Mouse (Mus musculus) small intestine, adult 2 months (tissue): Measurements from ENCODE around the gene Mpzl1. TPM values are rescaled to one million over a fixed set of nuclear protein-coding genes. Genes with fewer than 3 reads are reported as not detected.
A peak's percentile ranks its signal among the peaks of the same experiment; 100 is the strongest.

Source experiments
- H3K27ac ChIP-seq: fragments of 200-500 bp; 2 replicates; pipeline ENCODE4 v1.5.1; 2012; ENCODE audit warnings: low read depth, low read length, control low read depth, inconsistent platforms; ENCODE audit not compliant: insufficient read depth
- H3K27me3 ChIP-seq: fragments of 200-500 bp; 2 replicates; pipeline ENCODE4 v1.6.1; 2012; ENCODE audit warnings: mild to moderate bottlenecking, moderate library complexity, low read length, inconsistent platforms; ENCODE audit not compliant: control insufficient read depth, insufficient read depth
- H3K36me3 ChIP-seq: fragments of 200-500 bp; 2 replicates; pipeline ENCODE4 v1.6.1; 2012; ENCODE audit warnings: mild to moderate bottlenecking, low read length, control low read depth, inconsistent platforms; ENCODE audit not compliant: control insufficient read depth, insufficient read depth
- H3K4me1 ChIP-seq: fragments of 200-500 bp; 2 replicates; pipeline ENCODE4 v1.6.1; 2012; ENCODE audit warnings: low read length, inconsistent platforms, mixed read lengths; ENCODE audit not compliant: control insufficient read depth, insufficient read depth, insufficient read length
- H3K4me3 ChIP-seq: fragments of 200-500 bp; 2 replicates; pipeline ENCODE4 v1.5.1; 2012; ENCODE audit warnings: low read depth, mild to moderate bottlenecking, control low read depth, inconsistent platforms, low read length, moderate library complexity
- CTCF ChIP-seq: fragments of 200-500 bp; IDR thresholded peaks from 2 replicates; pipeline ENCODE4 v1.5.1; 2012; ENCODE audit warnings: low read depth, mild to moderate bottlenecking, control low read depth, inconsistent platforms, low read length, moderate library complexity, mixed read lengths; ENCODE audit not compliant: insufficient replicate concordance, insufficient read length; ENCODE audit errors: extremely low read depth
- POLR2A ChIP-seq: fragments of 200-500 bp; IDR thresholded peaks from 2 replicates; pipeline ENCODE4 v1.6.1; 2012; ENCODE audit warnings: low read depth, mild to moderate bottlenecking, control low read depth, inconsistent platforms, low read length, moderate library complexity
- WGBS: fragments of 180-500 bp; shearing (Covaris S2); methylation state at CpG from one replicate; pipeline ENCODE4 v1.1.7; 2018; 5-methylcytosine and 5-hydroxymethylcytosine counted together
- polyA plus RNA-seq: library from polyadenylated mRNA; depleted of rRNA; stranded (reverse); fragments of >200 nt; gene quantifications from 2 replicates; pipeline ENCODE4 v1.2.3, GENCODE M21; 2012

Gene Mpzl1
- polyA plus RNA-seq, 1 experiment = 24.8 TPM

DNA sequence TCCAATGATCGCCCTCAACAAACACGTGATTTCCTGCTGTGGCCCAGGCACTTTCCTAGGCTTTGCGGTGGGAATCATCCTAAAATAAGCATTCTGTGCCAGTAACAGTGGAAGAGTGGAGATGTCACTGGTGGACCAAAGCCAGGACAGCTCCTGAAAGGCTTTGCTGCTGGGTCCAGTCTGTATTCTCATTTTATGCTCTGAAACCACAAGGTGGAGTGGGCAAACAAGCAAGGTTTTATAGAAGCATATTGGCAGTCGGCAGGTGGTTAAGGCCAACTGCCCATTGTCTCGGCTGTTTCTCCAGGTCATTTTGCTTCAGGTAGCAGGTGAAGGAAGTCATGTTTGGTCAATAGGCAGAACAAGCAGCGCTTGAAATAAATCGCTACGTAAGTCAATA lies 3.2 kb downstream of the Mpzl1 start:
- no peak overlapping the region for H3K4me3 ChIP-seq
- peak overlapping the region; percentile 32 for H3K27ac ChIP-seq
- H3K36me3 ChIP-seq = no peaks in the 10 kb centered on the region
- 36% methylated on average over 8 of the region's 8 CpGs for WGBS
- no peaks in the 10 kb centered on the region for H3K27me3 ChIP-seq
- TF ChIP-seq CTCF (peak; percentile 19; the same call in 1 of the 2 replicates), POLR2A (no peak)
- peaks cover 27% of the 10 kb centered on the region for H3K4me1 ChIP-seq

- WGBS = 23% methylated on average over 8 of the region's 8 CpGs
- Histone ChIP-seq H3K27ac (peak overlapping the region; percentile 80), H3K4me3 (peak overlapping the region; percentile 14; the same call in 1 of the 2 replicates)
Observed at GRCm38 (mm10) chr1:165629975-165630374, 4.4 kb downstream of the Mpzl1 start.

DNA sequence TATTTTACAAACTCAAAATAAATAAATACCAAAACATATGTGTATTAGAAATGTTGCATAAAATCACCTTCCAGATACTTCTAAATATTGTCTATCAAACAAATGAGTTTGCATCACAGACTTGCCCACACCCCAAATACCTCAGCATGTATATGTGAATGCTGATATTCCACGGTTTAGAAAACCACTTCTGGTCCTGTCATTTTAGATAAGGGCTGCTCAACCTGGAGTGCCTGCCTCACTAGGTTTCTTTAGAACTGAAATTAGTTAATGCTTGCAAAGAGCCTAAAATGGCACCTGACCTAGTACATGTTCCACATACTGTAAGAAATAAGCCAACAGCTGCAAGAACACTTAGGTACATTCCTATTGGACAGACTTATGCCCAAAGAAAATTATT lies 5.7 kb downstream of the Mpzl1 start:
- TF ChIP-seq POLR2A = no peak
- Histone ChIP-seq H3K36me3 (no peaks in the 10 kb centered on the region), H3K27me3 (no peaks in the 10 kb centered on the region), H3K4me3 (no peak overlapping the region), H3K27ac (no peak overlapping the region), H3K4me1 (peaks cover 20% of the 10 kb centered on the region)
- WGBS = 28% methylated on average over 1 of the region's 1 CpGs

More at GRCm38 (mm10) chr1:165629975-165630374, 4.4 kb downstream of the Mpzl1 start:
- Histone ChIP-seq H3K36me3 (no peaks in the 10 kb centered on the region), H3K27me3 (no peaks in the 10 kb centered on the region), H3K4me1 (peaks cover 20% of the 10 kb centered on the region)
- TF ChIP-seq CTCF (no peak), POLR2A (no peak)

GRCm38 (mm10) chr1:165625896-165626295 lies 8.4 kb downstream of the Mpzl1 start:
- H3K4me1 ChIP-seq = peaks cover 10% of the 10 kb centered on the region
- TF ChIP-seq CTCF (no peak), POLR2A (no peak)
- no peak overlapping the region for H3K27ac ChIP-seq
- no peaks in the 10 kb centered on the region for H3K36me3 ChIP-seq
- H3K4me3 ChIP-seq = no peak overlapping the region
- H3K27me3 ChIP-seq = no peaks in the 10 kb centered on the region
- WGBS = 69% methylated on average over 5 of the region's 5 CpGs

- Histone ChIP-seq H3K27me3 (no peaks in the 10 kb centered on the region), H3K27ac (no peak overlapping the region), H3K4me1 (peaks cover 9% of the 10 kb centered on the region), H3K36me3 (no peaks in the 10 kb centered on the region), H3K4me3 (no peak overlapping the region)
- WGBS = 76% methylated on average over 5 of the region's 5 CpGs
- no peak for TF ChIP-seq CTCF
- TF ChIP-seq POLR2A = no peak
Observed at GRCm38 (mm10) chr1:165625058-165625457, 9.3 kb downstream of the Mpzl1 start.

- Histone ChIP-seq H3K4me3 (no peak overlapping the region), H3K27ac (no peak overlapping the region), H3K36me3 (peaks cover 4% of the 10 kb centered on the region; the same call in 1 of the 2 replicates), H3K27me3 (no peaks in the 10 kb centered on the region), H3K4me1 (peaks cover 11% of the 10 kb centered on the region; the same call in 1 of the 2 replicates)
- no peak for TF ChIP-seq CTCF
- TF ChIP-seq POLR2A = no peak
- 63% methylated on average over 9 of the region's 9 CpGs for WGBS
Observed at GRCm38 (mm10) chr1:165618201-165618624, 16.1 kb downstream of the Mpzl1 start.

- peaks cover 11% of the 10 kb centered on the region; the same call in 1 of the 2 replicates for H3K4me1 ChIP-seq
- H3K27me3 ChIP-seq = no peaks in the 10 kb centered on the region
- no peak overlapping the region for H3K4me3 ChIP-seq
- 10% methylated on average over 15 of the region's 15 CpGs for WGBS
- H3K36me3 ChIP-seq = peaks cover 4% of the 10 kb centered on the region; the same call in 1 of the 2 replicates
- peak overlapping the region; percentile 54 for H3K27ac ChIP-seq
- TF ChIP-seq POLR2A = no peak
Observed at GRCm38 (mm10) chr1:165617166-165617891, 17.0 kb downstream of the Mpzl1 start.
